Comparison of ENCODE assay signal across 20 mouse cellular contexts in the genomic region with DNA sequence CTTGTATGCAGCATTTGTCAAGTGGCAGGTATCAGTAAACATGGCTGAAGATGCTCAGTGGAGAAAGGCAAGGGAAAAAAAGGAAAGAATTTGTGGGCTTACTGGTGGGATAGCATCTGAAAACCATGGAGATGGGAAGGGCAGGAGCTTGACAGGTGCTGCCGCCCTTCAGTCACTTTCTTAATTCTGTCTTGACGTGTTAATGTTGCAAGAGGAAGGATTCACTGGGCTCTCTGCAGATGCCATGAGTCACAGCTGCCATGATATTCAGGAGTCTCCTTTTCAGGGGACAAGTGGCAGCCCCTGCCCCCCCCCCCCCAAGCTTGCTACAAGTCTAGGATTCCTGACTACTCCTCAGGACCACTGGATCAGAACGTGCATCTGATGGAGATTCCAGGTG. TPM values are rescaled to one million over a fixed set of nuclear protein-coding genes. Genes with fewer than 3 reads are reported as not detected.
"Had no signal": no experiment of that assay in that cellular context is flagged by ENCODE, and none has a peak within 500 bp of the region (broad histone marks: within the 10 kb centered on the region; RNA-seq: fewer than 3 reads in every experiment).

No protein-coding gene starts in this region.

- H3K9me3 ChIP-seq: liver, embryonic 15.5 days; lung, embryonic 15.5 days; megakaryocyte, embryonic 14.5 days; midbrain, embryonic 13.5 days; midbrain, embryonic 15.5 days; neural tube, embryonic 13.5 days; neural tube, embryonic 15.5 days had no signal

- H3K4me2 ChIP-seq: liver, embryonic 15.5 days; lung, embryonic 15.5 days; midbrain, embryonic 11.5 days; midbrain, embryonic 13.5 days; midbrain, embryonic 15.5 days; neural tube, embryonic 13.5 days; neural tube, embryonic 15.5 days had no signal

- ATAC-seq: midbrain, embryonic 13.5 days; midbrain, embryonic 15.5 days had no signal

- H3K4me3 ChIP-seq: liver, embryonic 15.5 days; lung, embryonic 15.5 days; megakaryocyte, embryonic 14.5 days; midbrain, embryonic 13.5 days; midbrain, embryonic 15.5 days; neural tube, embryonic 13.5 days; neural tube, embryonic 15.5 days had no signal

- H3K9ac ChIP-seq: liver, embryonic 15.5 days; liver, postnatal 0 days; lung, embryonic 15.5 days; midbrain, embryonic 13.5 days; midbrain, embryonic 15.5 days; neural tube, embryonic 13.5 days; neural tube, embryonic 15.5 days had no signal

- H3K27ac ChIP-seq: liver, embryonic 15.5 days; lung, embryonic 15.5 days; macrophage; midbrain, embryonic 13.5 days; midbrain, embryonic 15.5 days; neural tube, embryonic 13.5 days; neural tube, embryonic 15.5 days had no signal

- H3K36me3 ChIP-seq: liver, embryonic 15.5 days; lung, embryonic 15.5 days; midbrain, embryonic 13.5 days; midbrain, embryonic 15.5 days; neural tube, embryonic 13.5 days; neural tube, embryonic 15.5 days had no signal

- DNase-seq: lung, adult 2 months; retina, postnatal 1 day; right cerebral cortex, adult 18-20 months; right cerebral cortex, postnatal 25 days; right cerebral cortex, postnatal 4 days; spleen, adult 18-20 months; thymus, adult 2 months; thymus, postnatal 14 days; thymus, postnatal 36 days had no signal

- H3K4me1 ChIP-seq: lung, embryonic 15.5 days; midbrain, embryonic 15.5 days; neural tube, embryonic 15.5 days had no signal

- H3K27me3 ChIP-seq: liver, embryonic 15.5 days; lung, embryonic 15.5 days; midbrain, embryonic 13.5 days; midbrain, embryonic 15.5 days; neural tube, embryonic 13.5 days; neural tube, embryonic 15.5 days had no signal

RNA-seq across cellular contexts. Expression of gene Tubb2b, which starts 18.4 kb away (rescaled TPM):
- total RNA-seq: megakaryocyte progenitor cell, adult 5-6 weeks had no signal
